Mouse (Mus musculus) left cerebral cortex, postnatal 36 days (tissue): ENCODE results near the gene Cipc. TPM values are rescaled to one million over a fixed set of nuclear protein-coding genes. Genes with fewer than 3 reads are reported as not detected.
A peak's percentile ranks its signal among the peaks of the same experiment; 100 is the strongest.

Experiments used
- DNase-seq, 2 experiments: peaks; one replicate each; pipeline ENCODE4 v3.0.0; 2021 to 2022; ENCODE audit warnings: low spot score in 2 of 2, mixed read lengths in 1 of 2
- intact Hi-C: fragments of 180-260 bp; cut with DNase I; formaldehyde crosslinking; loops from one replicate; pipeline ENCODE4 v1.15.1; 2025
- total RNA-seq, 2 experiments: library from RNA; stranded (reverse); gene quantifications; 2 replicates each; pipeline ENCODE4 v1.2.3; 2021

Cipc gene
- total RNA-seq, 2 experiments from 2014 or later = 82.2 to 93.0 TPM

- intact Hi-C loops = no loop called here
- no peak for DNase-seq
Observed at GRCm38 (mm10) chr12:86930934-86931729, 15.7 kb upstream of the Cipc start.

- intact Hi-C loops = no loop called here
- DNase-seq = no peak
Observed at GRCm38 (mm10) chr12:86931919-86932574, 14.8 kb upstream of the Cipc start.

GRCm38 (mm10) chr12:86932575-86932952, 14.3 kb upstream of the Cipc start:
- no peak for DNase-seq
- intact Hi-C loops = no loop called here

GRCm38 (mm10) chr12:86934748-86935147, 12.1 kb upstream of the Cipc start:
- intact Hi-C loops = no loop called here
- DNase-seq = no peak

GRCm38 (mm10) chr12:86935692-86936282, 11.1 kb upstream of the Cipc start:
- DNase-seq = no peak
- intact Hi-C loops = no loop called here

GRCm38 (mm10) chr12:86936587-86937343, 10.1 kb upstream of the Cipc start:
- DNase-seq = no peak
- intact Hi-C loops = no loop called here

- intact Hi-C loops = no loop called here
Observed at GRCm38 (mm10) chr12:86938571-86938970, 8.3 kb upstream of the Cipc start.

GRCm38 (mm10) chr12:86941173-86941572, 5.7 kb upstream of the Cipc start:
- intact Hi-C loops = no loop called here
- DNase-seq = no peak

More at GRCm38 (mm10) chr12:86938571-86938970, 8.3 kb upstream of the Cipc start:
- no peak for DNase-seq

GRCm38 (mm10) chr12:86941734-86942486, 4.9 kb upstream of the Cipc start:
- intact Hi-C loops = no loop called here
- DNase-seq = peak in 1 of 2 experiments; percentile 26

- no peak for DNase-seq
- intact Hi-C loops = no loop called here
Observed at GRCm38 (mm10) chr12:86943421-86943820, 3.4 kb upstream of the Cipc start.

GRCm38 (mm10) chr12:86945126-86945525, 1.7 kb upstream of the Cipc start:
- peak; percentile 62 to 67 for DNase-seq
- intact Hi-C loops = loop anchor here (5.0 kb wide), 1 partner anchor 173 kb away; no protein-coding TSS in a partner anchor

GRCm38 (mm10) chr12:86946301-86946781, 502 bp upstream of the Cipc start:
- no peak for DNase-seq
- intact Hi-C loops = loop anchor here (2.0 to 5.0 kb wide), 2 partner anchors 58 to 174 kb away; no protein-coding TSS in a partner anchor

- peak; percentile 63 to 73 for DNase-seq
- intact Hi-C loops = loop anchor here (1.0 to 5.0 kb wide), 3 partner anchors 20 to 176 kb away; no protein-coding TSS in a partner anchor
Observed at GRCm38 (mm10) chr12:86947681-86948401, 998 bp downstream of the Cipc start.

GRCm38 (mm10) chr12:86948627-86949026, 1.8 kb downstream of the Cipc start:
- DNase-seq = no peak
- intact Hi-C loops = loop anchor here (5.0 kb wide), 1 partner anchor 176 kb away; no protein-coding TSS in a partner anchor

- DNase-seq = no peak
- intact Hi-C loops = loop anchor here (5.0 kb wide), 1 partner anchor 177 kb away; no protein-coding TSS in a partner anchor
Observed at GRCm38 (mm10) chr12:86949501-86949900, 2.7 kb downstream of the Cipc start.

- intact Hi-C loops = no loop called here
- DNase-seq = no peak
Observed at GRCm38 (mm10) chr12:86950161-86950960, 3.5 kb downstream of the Cipc start.

- intact Hi-C loops = no loop called here
- DNase-seq = no peak
Observed at GRCm38 (mm10) chr12:86950961-86951360, 4.1 kb downstream of the Cipc start.
